Mouse (Mus musculus): ENCODE data around the gene Uqcc1.

- no peak for TF ChIP-seq CTCF (IDR thresholded peaks at IDR 0.05; ENCODE audit: low read depth)
- TF ChIP-seq EP300 (IDR thresholded peaks at IDR 0.05; ENCODE audit: low read depth) = no peak
Observed at GRCm38 (mm10) chr2:155959981-155960380, 29.9 kb upstream of the Uqcc1 start.

Data from liver, postnatal 0 days (tissue).